Mouse (Mus musculus) thymus, postnatal 36 days (tissue): ENCODE results near the gene Abcc9.
A peak's percentile ranks its signal among the peaks of the same experiment; 100 is the strongest.
"Not testable (repeated sequence)": the region's sequence is repeated elsewhere in the genome, so short reads cannot be mapped to it uniquely, and the experiment has no call there.

Experiments
- DNase-seq, 2 experiments: peaks; one replicate each; pipeline ENCODE4 v3.0.0; 2022; ENCODE audit warnings: mixed read lengths in 2 of 2

Abcc9 gene

GRCm38 (mm10) chr6:142703441-142703930 is 1.4 kb upstream of the Abcc9 start:
- DNase-seq, result no peak

GRCm38 (mm10) chr6:142701161-142701560 is 954 bp downstream of the Abcc9 start:
- DNase-seq, result no peak

GRCm38 (mm10) chr6:142700753-142701152 is 1.4 kb downstream of the Abcc9 start:
- DNase-seq, result no peak

- no peak for DNase-seq
Measured at GRCm38 (mm10) chr6:142692085-142692484, 10.0 kb downstream of the Abcc9 start.

GRCm38 (mm10) chr6:142689673-142690072 is 12.4 kb downstream of the Abcc9 start:
- no peak for DNase-seq

GRCm38 (mm10) chr6:142682985-142683691 is 19.0 kb downstream of the Abcc9 start:
- DNase-seq, result no peak

- DNase-seq, result no peak
Measured at GRCm38 (mm10) chr6:142670021-142670420, 32.1 kb downstream of the Abcc9 start.

GRCm38 (mm10) chr6:142669343-142669742 is 32.8 kb downstream of the Abcc9 start:
- no peak for DNase-seq

GRCm38 (mm10) chr6:142668831-142669230 is 33.3 kb downstream of the Abcc9 start:
- no peak for DNase-seq

- DNase-seq, result no peak
Measured at GRCm38 (mm10) chr6:142668419-142668766, 33.7 kb downstream of the Abcc9 start.

GRCm38 (mm10) chr6:142667701-142668418 is 34.3 kb downstream of the Abcc9 start:
- DNase-seq, result no peak

GRCm38 (mm10) chr6:142662056-142662455 is 40.1 kb downstream of the Abcc9 start:
- not testable (repeated sequence) for DNase-seq

GRCm38 (mm10) chr6:142659038-142659437 is 43.1 kb downstream of the Abcc9 start:
- DNase-seq, result peak; percentile 43 to 46

GRCm38 (mm10) chr6:142654561-142654960 is 47.6 kb downstream of the Abcc9 start:
- DNase-seq, result no peak

GRCm38 (mm10) chr6:142652175-142652574 is 49.9 kb downstream of the Abcc9 start:
- DNase-seq, result no peak

- no peak for DNase-seq
Measured at GRCm38 (mm10) chr6:142649331-142649730, 52.8 kb downstream of the Abcc9 start.

GRCm38 (mm10) chr6:142645474-142645873 is 56.6 kb downstream of the Abcc9 start:
- no peak for DNase-seq

- DNase-seq, result no peak
Measured at GRCm38 (mm10) chr6:142639301-142639700, 62.8 kb downstream of the Abcc9 start.

GRCm38 (mm10) chr6:142635654-142636053 is 66.5 kb downstream of the Abcc9 start:
- DNase-seq, result no peak

GRCm38 (mm10) chr6:142635185-142635583 is 66.9 kb downstream of the Abcc9 start:
- DNase-seq, result no peak

- DNase-seq, result no peak
Measured at GRCm38 (mm10) chr6:142634530-142635184, 67.5 kb downstream of the Abcc9 start.

GRCm38 (mm10) chr6:142623351-142623750 is 78.8 kb downstream of the Abcc9 start:
- no peak for DNase-seq

GRCm38 (mm10) chr6:142616659-142617058 is 85.5 kb downstream of the Abcc9 start:
- DNase-seq, result no peak

- no peak for DNase-seq
Measured at GRCm38 (mm10) chr6:142614324-142614723, 87.8 kb downstream of the Abcc9 start.
